In the genomic region with DNA sequence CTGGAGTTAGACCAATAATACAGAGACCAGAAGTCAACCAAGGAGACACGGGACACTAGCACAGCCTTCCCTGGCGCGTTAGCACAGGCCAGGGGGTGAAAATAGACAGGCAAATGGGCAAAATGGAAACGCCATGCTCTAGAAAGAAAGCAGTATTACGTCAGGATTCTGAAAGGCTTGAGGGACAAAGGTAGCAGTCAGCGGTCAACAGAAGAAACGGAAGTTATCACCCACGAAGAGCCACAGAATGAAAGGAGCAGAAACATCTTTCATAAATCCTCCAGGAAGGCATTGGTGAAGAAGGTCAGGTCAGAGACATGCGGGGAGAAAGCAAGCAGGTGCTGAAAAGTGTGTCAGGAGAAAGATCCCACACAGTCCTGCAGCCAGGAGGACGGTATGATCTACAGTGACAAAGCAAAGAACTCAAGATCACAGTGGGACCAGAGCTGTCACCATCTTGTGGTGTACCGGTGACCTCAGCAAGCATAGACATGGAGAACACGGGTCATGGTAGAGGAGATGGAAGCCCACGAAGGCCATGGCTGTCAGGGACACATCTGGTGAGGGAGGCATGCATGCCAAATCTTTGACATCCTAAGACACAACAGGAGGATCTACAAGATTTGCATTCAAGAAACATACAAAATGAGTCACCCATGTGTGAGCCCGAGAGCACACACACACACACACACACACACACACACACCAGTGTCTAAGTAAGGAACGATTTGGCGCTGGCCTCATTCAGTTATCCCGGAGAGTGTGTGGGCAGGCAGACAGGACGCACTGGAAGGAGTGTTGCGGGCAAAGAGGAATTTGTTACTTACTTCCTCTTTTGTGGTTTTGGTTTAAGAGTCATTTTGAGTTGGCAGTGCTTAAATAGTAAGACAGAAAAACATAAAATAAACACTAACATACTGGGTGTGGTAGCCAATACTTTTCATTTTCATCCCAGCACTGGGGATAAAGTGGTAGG, we compare ENCODE assay signal across 12 mouse cellular contexts.
DNase-seq lines count a peak whose midpoint lies in the region.
"Had no signal": no experiment of that assay in that cellular context is flagged by ENCODE, and none has a peak within 500 bp of the region (broad histone marks: within the 10 kb centered on the region; RNA-seq: fewer than 3 reads in every experiment).

No protein-coding gene starts in this region.

- H3K36me3 ChIP-seq in macrophage (ENCODE audit: inconsistent target) = no peaks in the 10 kb centered on the region

- peak; percentile 92 for DNase-seq in heart, adult 11 months
- DNase-seq in heart, adult 18-20 months = no peak
- DNase-seq in 3134 (ENCODE audit: extremely low read depth, insufficient read length, low spot score) (peak; percentile 81), NIH3T3 (ENCODE audit: low read depth) (peak; percentile 72)
- no peak for DNase-seq in Muller cell, postnatal 12 days (ENCODE audit: inconsistent ontology term)
- DNase-seq in adrenal gland, postnatal 14 days = no peak
- DNase-seq in layer of hippocampus, postnatal 10 days (ENCODE audit: low spot score in 2 of 2) = no peak
- DNase-seq: cerebellum, adult 18-20 months; gastrocnemius, postnatal 10 days had no signal

- WGBS in macrophage (ENCODE audit: missing documents) = 22% methylated on average over 18 of the region's 19 CpGs

- no peaks in the 10 kb centered on the region for H3K79me2 ChIP-seq in macrophage (ENCODE audit: inconsistent target)

- H3K4me3 ChIP-seq in macrophage (ENCODE audit: inconsistent target) = no peak overlapping the region
- H3K4me3 ChIP-seq: limb, embryonic 15.5 days; stomach, embryonic 15.5 days had no signal

- peak overlapping the region; percentile 39 for H3K27ac ChIP-seq in macrophage
- H3K27ac ChIP-seq: limb, embryonic 15.5 days; stomach, embryonic 15.5 days had no signal

Comparison
In these comparisons a context has a peak if more than half of its experiments do, and no peak if none do; other contexts are left out.
1. DNase-seq: peak in heart, adult 11 months (single experiment), 3134 (single experiment) and NIH3T3 (single experiment); none in heart, adult 18-20 months (0 of 2), Muller cell, postnatal 12 days (single experiment), adrenal gland, postnatal 14 days (single experiment) and layer of hippocampus, postnatal 10 days (0 of 2).